Mouse (Mus musculus): ENCODE results near the gene Pdia2. TPM values are rescaled to one million over a fixed set of nuclear protein-coding genes. Genes with fewer than 3 reads are reported as not detected.
"Not testable (repeated sequence)": the region's sequence is repeated elsewhere in the genome, so short reads cannot be mapped to it uniquely, and the experiment has no call there.

Pdia2 gene
- polyA plus RNA-seq, 1 experiment from 2014 or later: 0.43 TPM

GRCm38 (mm10) chr17:26202737-26203136 lies 3.9 kb upstream of the Pdia2 start, which contains the start of gene Rgs11:
Gene Rgs11, plus strand, starts transcription at chr17:26202951.
- peaks cover 52% of the 10 kb centered on the region for H3K27me3 ChIP-seq (ENCODE audit: insufficient read depth, low read length)
- DNase-seq: no peak

GRCm38 (mm10) chr17:26201998-26202397 lies 3.1 kb upstream of the Pdia2 start:
- peaks cover 52% of the 10 kb centered on the region for H3K27me3 ChIP-seq (ENCODE audit: insufficient read depth, low read length)
- no peak overlapping the region for H3K27ac ChIP-seq (ENCODE audit: low read depth)
- DNase-seq: no peak
- H3K9ac ChIP-seq: no peak overlapping the region
- no peaks in the 10 kb centered on the region for H3K9me3 ChIP-seq (ENCODE audit: low read depth, low read length)
- H3K4me3 ChIP-seq (ENCODE audit: low read depth, low read length): no peak overlapping the region
- no peak for TF ChIP-seq CTCF (IDR thresholded peaks at IDR 0.05; ENCODE audit: low read depth)
- peak overlapping the region; percentile 96; the same call in 1 of the 2 replicates for H3K4me2 ChIP-seq
- H3K4me1 ChIP-seq (ENCODE audit: insufficient read depth): no peaks in the 10 kb centered on the region; the same call in 1 of the 2 replicates
- ATAC-seq (ENCODE audit: insufficient read depth): no peak
- peaks cover 13% of the 10 kb centered on the region for H3K36me3 ChIP-seq (ENCODE audit: insufficient read depth)

More at GRCm38 (mm10) chr17:26202737-26203136, 3.9 kb upstream of the Pdia2 start, which contains the start of gene Rgs11:
- Histone ChIP-seq H3K27ac (ENCODE audit: low read depth) (no peak within 1 kb of the TSS), H3K4me1 (ENCODE audit: insufficient read depth) (no peaks in the 10 kb centered on the region; the same call in 1 of the 2 replicates), H3K9me3 (ENCODE audit: low read depth, low read length) (no peaks in the 10 kb centered on the region), H3K4me2 (peak within 1 kb of the TSS; percentile 96), H3K9ac (peak within 1 kb of the TSS; percentile 28; the same call in 1 of the 2 replicates), H3K4me3 (ENCODE audit: low read depth, low read length) (peak within 1 kb of the TSS; percentile 46), H3K36me3 (ENCODE audit: insufficient read depth) (peaks cover 6% of the 10 kb centered on the region)
- ATAC-seq (ENCODE audit: insufficient read depth): no peak
- TF ChIP-seq CTCF (IDR thresholded peaks at IDR 0.05; ENCODE audit: low read depth): no peak
- 2% methylated on average over 21 of the region's 22 CpGs for WGBS

- under 1% methylated on average over 61 of the region's 92 CpGs for WGBS
- Histone ChIP-seq H3K36me3 (ENCODE audit: insufficient read depth) (peaks cover 23% of the 10 kb centered on the region), H3K4me2 (peak overlapping the region; percentile 96), H3K9me3 (ENCODE audit: low read depth, low read length) (no peaks in the 10 kb centered on the region), H3K4me1 (ENCODE audit: insufficient read depth) (no peaks in the 10 kb centered on the region; the same call in 1 of the 2 replicates), H3K27ac (ENCODE audit: low read depth) (no peak overlapping the region), H3K27me3 (ENCODE audit: insufficient read depth, low read length) (peaks cover 52% of the 10 kb centered on the region), H3K9ac (peak overlapping the region; percentile 60), H3K4me3 (ENCODE audit: low read depth, low read length) (peak overlapping the region; percentile 52)
- no peak for TF ChIP-seq CTCF (IDR thresholded peaks at IDR 0.05; ENCODE audit: low read depth)
- peak; percentile 53; the same call in 1 of the 2 replicates for ATAC-seq (ENCODE audit: insufficient read depth)
- peak; percentile 60 for DNase-seq
Measured at GRCm38 (mm10) chr17:26200831-26201705, 2.2 kb upstream of the Pdia2 start.

GRCm38 (mm10) chr17:26192481-26193190 lies 6.3 kb downstream of the Pdia2 start:
- 95% methylated on average over 15 of the region's 15 CpGs for WGBS
- no peak overlapping the region for H3K4me2 ChIP-seq
- no peak overlapping the region for H3K9ac ChIP-seq
- H3K36me3 ChIP-seq (ENCODE audit: insufficient read depth): peaks cover 88% of the 10 kb centered on the region
- TF ChIP-seq CTCF (IDR thresholded peaks at IDR 0.05; ENCODE audit: low read depth): no peak
- H3K4me1 ChIP-seq (ENCODE audit: insufficient read depth): no peaks in the 10 kb centered on the region
- DNase-seq (no peak), ATAC-seq (ENCODE audit: insufficient read depth) (no peak)
- H3K9me3 ChIP-seq (ENCODE audit: low read depth, low read length): no peaks in the 10 kb centered on the region
- H3K4me3 ChIP-seq (ENCODE audit: low read depth, low read length): no peak overlapping the region
- no peak overlapping the region for H3K27ac ChIP-seq (ENCODE audit: low read depth)
- H3K27me3 ChIP-seq (ENCODE audit: insufficient read depth, low read length): no peaks in the 10 kb centered on the region

GRCm38 (mm10) chr17:26191486-26191885 lies 7.4 kb downstream of the Pdia2 start:
- H3K27me3 ChIP-seq (ENCODE audit: insufficient read depth, low read length); H3K4me1 ChIP-seq (ENCODE audit: insufficient read depth); H3K4me3 ChIP-seq (ENCODE audit: low read depth, low read length); DNase-seq; H3K9ac ChIP-seq; H3K4me2 ChIP-seq; H3K9me3 ChIP-seq (ENCODE audit: low read depth, low read length); ATAC-seq (ENCODE audit: insufficient read depth); H3K27ac ChIP-seq (ENCODE audit: low read depth): not testable (repeated sequence)
- peaks cover 88% of the 10 kb centered on the region for H3K36me3 ChIP-seq (ENCODE audit: insufficient read depth)
- WGBS: 88% methylated on average over 7 of the region's 7 CpGs
- 0 out of 2 replicates have a peak, but pooled peaks have one; percentile 5 for TF ChIP-seq CTCF (IDR thresholded peaks at IDR 0.05; ENCODE audit: low read depth)

- no peak for TF ChIP-seq CTCF (IDR thresholded peaks at IDR 0.05; ENCODE audit: low read depth)
- Histone ChIP-seq H3K27me3 (ENCODE audit: insufficient read depth, low read length) (no peaks in the 10 kb centered on the region), H3K4me1 (ENCODE audit: insufficient read depth) (no peaks in the 10 kb centered on the region), H3K4me3 (ENCODE audit: low read depth, low read length) (no peak overlapping the region), H3K4me2 (no peak overlapping the region), H3K9me3 (ENCODE audit: low read depth, low read length) (no peaks in the 10 kb centered on the region), H3K36me3 (ENCODE audit: insufficient read depth) (peaks cover 90% of the 10 kb centered on the region), H3K9ac (no peak overlapping the region), H3K27ac (ENCODE audit: low read depth) (no peak overlapping the region)
- ATAC-seq (ENCODE audit: insufficient read depth) (no peak), DNase-seq (no peak)
- 92% methylated on average over 11 of the region's 11 CpGs for WGBS
Measured at GRCm38 (mm10) chr17:26188091-26188805, 10.6 kb downstream of the Pdia2 start.

Measured in lung, embryonic 14.5 days (tissue).